Mouse (Mus musculus): ENCODE results near the gene Tnfrsf1a. TPM values are rescaled to one million over a fixed set of nuclear protein-coding genes. Genes with fewer than 3 reads are reported as not detected.

Gene Tnfrsf1a
- total RNA-seq, 2 experiments from 2014 or later: 53.2 to 60.8 TPM

GRCm38 (mm10) chr6:125321114-125321855 lies 27.9 kb upstream of the Tnfrsf1a start:
- no peak for DNase-seq (ENCODE audit: low spot score)

GRCm38 (mm10) chr6:125322794-125323193 lies 26.4 kb upstream of the Tnfrsf1a start:
- intact Hi-C loops (cut with DNase I): no loop called here
- no peak for DNase-seq (ENCODE audit: low spot score)

More at GRCm38 (mm10) chr6:125321114-125321855, 27.9 kb upstream of the Tnfrsf1a start:
- intact Hi-C loops (cut with DNase I): no loop called here

- no peak for DNase-seq (ENCODE audit: low spot score)
- intact Hi-C loops (cut with DNase I): no loop called here
Measured at GRCm38 (mm10) chr6:125323547-125323946, 25.6 kb upstream of the Tnfrsf1a start.

GRCm38 (mm10) chr6:125325337-125325736 lies 23.8 kb upstream of the Tnfrsf1a start:
- no peak for DNase-seq (ENCODE audit: low spot score)
- intact Hi-C loops (cut with DNase I): loop anchor here (5.0 kb wide), 1 partner anchor 48 kb away; no protein-coding TSS in a partner anchor

GRCm38 (mm10) chr6:125328243-125328642 lies 20.9 kb upstream of the Tnfrsf1a start:
- intact Hi-C loops (cut with DNase I): loop anchor here (1.0 to 5.0 kb wide), 2 partner anchors 36 to 51 kb away; no protein-coding TSS in a partner anchor

GRCm38 (mm10) chr6:125330626-125331326 lies 18.4 kb upstream of the Tnfrsf1a start:
- intact Hi-C loops (cut with DNase I): loop anchor here (2.0 kb wide), 1 partner anchor 18 kb away; the partner anchor contains the start of gene Tnfrsf1a
- peak; percentile 90 for DNase-seq (ENCODE audit: low spot score)

More at GRCm38 (mm10) chr6:125328243-125328642, 20.9 kb upstream of the Tnfrsf1a start:
- no peak for DNase-seq (ENCODE audit: low spot score)

- intact Hi-C loops (cut with DNase I): no loop called here
Measured at GRCm38 (mm10) chr6:125333112-125333899, 15.9 kb upstream of the Tnfrsf1a start.

GRCm38 (mm10) chr6:125334356-125334755 lies 14.8 kb upstream of the Tnfrsf1a start:
- intact Hi-C loops (cut with DNase I): no loop called here

More at GRCm38 (mm10) chr6:125333112-125333899, 15.9 kb upstream of the Tnfrsf1a start:
- no peak for DNase-seq (ENCODE audit: low spot score)

GRCm38 (mm10) chr6:125338791-125339660 lies 10.1 kb upstream of the Tnfrsf1a start:
- no peak for DNase-seq (ENCODE audit: low spot score)
- intact Hi-C loops (cut with DNase I): no loop called here

More at GRCm38 (mm10) chr6:125334356-125334755, 14.8 kb upstream of the Tnfrsf1a start:
- no peak for DNase-seq (ENCODE audit: low spot score)

- intact Hi-C loops (cut with DNase I): no loop called here
Measured at GRCm38 (mm10) chr6:125340244-125340643, 8.9 kb upstream of the Tnfrsf1a start.

GRCm38 (mm10) chr6:125342198-125342597 lies 7.0 kb upstream of the Tnfrsf1a start:
- intact Hi-C loops (cut with DNase I): no loop called here
- no peak for DNase-seq (ENCODE audit: low spot score)

More at GRCm38 (mm10) chr6:125340244-125340643, 8.9 kb upstream of the Tnfrsf1a start:
- no peak for DNase-seq (ENCODE audit: low spot score)

- intact Hi-C loops (cut with DNase I): no loop called here
- DNase-seq (ENCODE audit: low spot score): no peak
Measured at GRCm38 (mm10) chr6:125344084-125344483, 5.1 kb upstream of the Tnfrsf1a start.

- intact Hi-C loops (cut with DNase I): no loop called here
- DNase-seq (ENCODE audit: low spot score): no peak
Measured at GRCm38 (mm10) chr6:125344866-125345265, 4.3 kb upstream of the Tnfrsf1a start.

GRCm38 (mm10) chr6:125345625-125346024 lies 3.5 kb upstream of the Tnfrsf1a start:
- DNase-seq (ENCODE audit: low spot score): no peak
- intact Hi-C loops (cut with DNase I): no loop called here

GRCm38 (mm10) chr6:125346029-125346428 lies 3.1 kb upstream of the Tnfrsf1a start:
- intact Hi-C loops (cut with DNase I): no loop called here
- DNase-seq (ENCODE audit: low spot score): no peak

GRCm38 (mm10) chr6:125349575-125350230 lies 541 bp downstream of the Tnfrsf1a start:
- intact Hi-C loops (cut with DNase I): loop anchor here (2.0 to 5.0 kb wide), 3 partner anchors 19 to 185 kb away; partner anchors contain the start of gene Ltbr
- DNase-seq (ENCODE audit: low spot score): peak; percentile 63

- intact Hi-C loops (cut with DNase I): loop anchor here (2.0 to 5.0 kb wide), 2 partner anchors 38 to 186 kb away; partner anchors contain the start of gene Ltbr
- DNase-seq (ENCODE audit: low spot score): no peak
Measured at GRCm38 (mm10) chr6:125350231-125350994, 1.3 kb downstream of the Tnfrsf1a start.

- intact Hi-C loops (cut with DNase I): loop anchor here (2.0 to 5.0 kb wide), 2 partner anchors 39 to 186 kb away; partner anchors contain the start of gene Ltbr
- DNase-seq (ENCODE audit: low spot score): no peak
Measured at GRCm38 (mm10) chr6:125350995-125351324, 1.8 kb downstream of the Tnfrsf1a start.
